Mouse (Mus musculus) lung, embryonic 16.5 days (tissue): Measurements from ENCODE around the gene Aldh16a1. TPM values are rescaled to one million over a fixed set of nuclear protein-coding genes. Genes with fewer than 3 reads are reported as not detected.

Source experiments
- ATAC-seq: fragments of 200-750 bp; cut with Nextera tagmentation; 2 replicates; pipeline ENCODE4 v1.8.0; 2017; ENCODE audit warnings: low read depth, mild to moderate bottlenecking, moderate library complexity
- H3K27ac ChIP-seq: fragments of 300-500 bp; sonication (generic); 2 replicates; pipeline ENCODE4 v1.5.1; 2014; ENCODE audit warnings: mild to moderate bottlenecking, control low read depth, low read length
- H3K27me3 ChIP-seq: fragments of 300-500 bp; sonication (generic); 2 replicates; pipeline ENCODE4 v1.6.1; 2014; ENCODE audit warnings: low read depth, low read length, mixed read lengths; ENCODE audit not compliant: control insufficient read depth, insufficient read depth
- H3K36me3 ChIP-seq: fragments of 300-500 bp; sonication (generic); 2 replicates; pipeline ENCODE4 v1.6.1; 2014; ENCODE audit warnings: low read length; ENCODE audit not compliant: control insufficient read depth, insufficient read depth
- H3K4me1 ChIP-seq: fragments of 300-500 bp; sonication (generic); replicated peaks from 2 replicates; pipeline ENCODE4 v1.6.1; 2014; ENCODE audit warnings: low read length, mixed read lengths; ENCODE audit not compliant: control insufficient read depth, insufficient read depth
- H3K4me2 ChIP-seq: fragments of 300-500 bp; sonication (generic); 2 replicates; pipeline ENCODE4 v1.6.1; 2014; ENCODE audit warnings: low read depth, low read length, control low read depth
- H3K4me3 ChIP-seq: fragments of 300-500 bp; sonication (generic); 2 replicates; pipeline ENCODE4 v1.5.1; 2014; ENCODE audit warnings: mild to moderate bottlenecking, low read length, control low read depth
- H3K9ac ChIP-seq: fragments of 300-500 bp; sonication (generic); 2 replicates; pipeline ENCODE4 v1.6.1; 2014; ENCODE audit warnings: low read length, control low read depth
- H3K9me3 ChIP-seq: fragments of 300-500 bp; sonication (generic); 2 replicates; pipeline ENCODE4 v1.6.1; 2016; ENCODE audit warnings: low read length; ENCODE audit not compliant: control insufficient read depth
- WGBS: fragments of 180-500 bp; shearing (Covaris S2); extraction: QIAGEN DNeasy Blood & Tissue Kit; methylation state at CpG from one replicate; pipeline ENCODE4 v1.1.7; 2014; 5-methylcytosine and 5-hydroxymethylcytosine counted together
- polyA plus RNA-seq: library from polyadenylated mRNA; unstranded; fragments of >200 nt; fragmentation: Nextera tagmentation; extraction: Ambion mirVana; gene quantifications from 2 replicates; pipeline ENCODE4 v1.2.1, GENCODE M21; 2015

Gene Aldh16a1
- polyA plus RNA-seq, 1 experiment from 2014 or later = 57.4 TPM

DNA sequence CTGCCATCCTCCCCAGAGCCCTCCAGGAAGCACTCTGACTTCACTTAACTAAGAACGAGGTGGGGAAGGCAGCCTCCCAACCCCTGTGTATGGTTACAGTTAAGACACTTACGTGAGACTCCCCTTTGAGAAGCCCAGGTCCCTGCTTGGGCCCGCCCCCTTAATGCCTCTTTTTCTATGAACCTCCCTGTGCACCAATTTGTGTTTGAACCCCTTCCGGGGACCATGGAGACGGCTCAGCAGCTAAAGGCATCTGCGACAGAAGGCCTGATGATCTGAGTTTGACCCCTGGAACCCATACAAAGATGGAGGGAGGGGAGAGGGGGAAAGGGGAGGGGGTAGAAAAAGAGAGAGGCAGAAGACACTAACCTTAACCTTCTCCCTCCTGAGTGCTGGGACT lies 47.9 kb downstream of the Aldh16a1 start:
- H3K4me2 ChIP-seq = no peak overlapping the region
- no peak for ATAC-seq
- WGBS = 53% methylated on average over 6 of the region's 6 CpGs
- H3K27ac ChIP-seq = no peak overlapping the region
- no peak overlapping the region for H3K9ac ChIP-seq
- H3K4me1 ChIP-seq = peaks cover 22% of the 10 kb centered on the region
- no peaks in the 10 kb centered on the region for H3K27me3 ChIP-seq
- H3K36me3 ChIP-seq = no peaks in the 10 kb centered on the region
- H3K9me3 ChIP-seq = no peaks in the 10 kb centered on the region
- H3K4me3 ChIP-seq = no peak overlapping the region

DNA sequence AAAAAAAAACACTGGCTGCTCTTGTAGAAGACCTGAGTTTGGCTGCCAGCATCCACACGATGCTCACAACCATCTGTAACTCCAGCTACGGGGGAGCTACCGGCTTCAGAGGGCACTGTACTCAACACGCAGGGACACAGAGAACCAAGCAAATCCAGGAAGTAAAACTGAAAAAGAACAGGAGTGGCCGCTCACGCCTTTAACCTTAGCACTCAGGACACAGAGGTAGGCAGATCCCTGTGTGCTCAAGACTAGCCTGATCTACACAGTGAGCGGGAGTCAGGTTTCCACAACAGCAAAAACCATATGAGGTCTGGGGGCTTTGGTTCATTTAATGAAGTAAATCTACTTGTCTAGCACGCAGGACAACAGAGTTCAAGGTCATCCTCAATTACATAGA lies 48.9 kb downstream of the Aldh16a1 start:
- 77% methylated on average over 8 of the region's 8 CpGs for WGBS
- Histone ChIP-seq H3K27ac (no peak overlapping the region), H3K4me1 (peaks cover 22% of the 10 kb centered on the region), H3K36me3 (no peaks in the 10 kb centered on the region), H3K27me3 (no peaks in the 10 kb centered on the region), H3K4me2 (no peak overlapping the region), H3K9ac (no peak overlapping the region), H3K4me3 (no peak overlapping the region), H3K9me3 (no peaks in the 10 kb centered on the region)
- no peak for ATAC-seq

GRCm38 (mm10) chr7:45104941-45105340 lies 49.4 kb downstream of the Aldh16a1 start:
- Histone ChIP-seq H3K9me3 (no peaks in the 10 kb centered on the region), H3K4me1 (peaks cover 22% of the 10 kb centered on the region), H3K27me3 (no peaks in the 10 kb centered on the region), H3K36me3 (no peaks in the 10 kb centered on the region), H3K4me2 (no peak overlapping the region), H3K27ac (no peak overlapping the region), H3K9ac (no peak overlapping the region), H3K4me3 (no peak overlapping the region)
- WGBS = 64% methylated on average over 5 of the region's 5 CpGs
- no peak for ATAC-seq

DNA sequence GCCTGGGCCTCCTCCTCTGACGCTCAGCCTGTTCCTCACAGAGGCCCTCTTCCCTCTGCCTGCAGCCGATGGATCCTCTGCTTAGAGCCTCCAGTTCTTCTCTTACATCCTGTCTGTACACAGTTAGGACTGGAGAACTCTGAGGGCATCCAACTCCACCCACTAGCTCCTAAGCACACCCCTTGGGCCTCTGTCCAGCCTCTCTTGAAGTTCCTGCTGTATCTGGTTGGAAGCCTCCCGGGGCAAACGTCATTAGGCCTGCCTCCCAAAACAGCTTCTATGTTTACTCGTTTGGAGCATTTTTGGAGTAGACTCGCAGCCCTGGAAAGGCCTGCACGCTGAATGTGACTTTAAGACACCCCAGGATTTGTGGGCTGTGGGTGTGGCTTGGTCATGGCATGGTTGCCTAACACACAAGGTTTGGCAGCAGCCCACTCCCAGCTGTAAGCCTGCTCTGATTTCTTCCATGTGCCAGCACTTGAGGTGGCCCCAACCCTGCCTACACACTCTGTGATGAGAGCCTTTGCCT lies 50.7 kb downstream of the Aldh16a1 start, which contains the start of gene Fcgrt:
Fcgrt (minus strand) TSS at position 200 of the 529 bp plus-strand sequence.
- H3K36me3 ChIP-seq = peaks cover 3% of the 10 kb centered on the region; the same call in 1 of the 2 replicates
- H3K27ac ChIP-seq = peak within 1 kb of the TSS; percentile 91
- 14% methylated on average over 7 of the region's 7 CpGs for WGBS
- H3K4me3 ChIP-seq = peak within 1 kb of the TSS; percentile 56
- no peaks in the 10 kb centered on the region for H3K27me3 ChIP-seq
- H3K9me3 ChIP-seq = no peaks in the 10 kb centered on the region
- H3K4me2 ChIP-seq = peak within 1 kb of the TSS; percentile 69
- H3K4me1 ChIP-seq = peaks cover 22% of the 10 kb centered on the region
- H3K9ac ChIP-seq = peak within 1 kb of the TSS; percentile 74
- ATAC-seq = peak; percentile 98

DNA sequence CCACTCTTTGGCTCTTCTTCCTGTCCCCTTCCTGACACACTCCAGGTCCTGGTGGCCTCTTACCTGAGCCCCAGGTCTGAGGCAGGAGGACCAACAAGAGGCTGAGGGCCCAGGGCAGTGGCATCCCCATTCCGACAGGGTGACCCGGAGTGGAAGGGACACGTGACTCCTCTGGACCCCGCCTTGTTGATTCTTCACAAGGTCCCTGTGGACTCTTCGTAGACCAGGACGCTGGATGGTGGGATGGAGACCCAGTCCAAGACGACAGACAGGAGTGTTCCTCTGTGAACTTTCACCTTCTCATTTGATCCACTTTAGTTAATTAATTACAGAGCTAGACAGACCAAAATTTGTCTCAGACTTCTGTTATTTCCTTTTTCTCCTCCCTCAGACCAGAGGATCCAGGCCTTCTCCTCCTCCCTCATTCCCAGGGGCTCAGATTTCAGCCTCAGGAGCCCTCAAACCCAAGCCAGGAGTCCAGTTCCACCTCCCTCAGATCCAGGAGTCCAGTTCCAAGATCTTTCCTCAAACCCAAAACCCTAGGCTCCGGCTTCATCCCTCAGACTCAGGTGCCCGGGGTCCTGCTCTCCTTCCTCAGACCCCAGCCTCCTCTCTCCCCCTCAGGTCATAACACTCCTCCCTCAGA lies 51.3 kb downstream of the Aldh16a1 start:
- Histone ChIP-seq H3K4me1 (peaks cover 22% of the 10 kb centered on the region), H3K9ac (peak overlapping the region; percentile 74), H3K9me3 (no peaks in the 10 kb centered on the region), H3K4me2 (peak overlapping the region; percentile 69), H3K4me3 (peak overlapping the region; percentile 56), H3K27ac (peak overlapping the region; percentile 91), H3K36me3 (peaks cover 4% of the 10 kb centered on the region; the same call in 1 of the 2 replicates), H3K27me3 (no peaks in the 10 kb centered on the region)
- peak; percentile 10; the same call in 1 of the 2 replicates for ATAC-seq
- 36% methylated on average over 9 of the region's 9 CpGs for WGBS

GRCm38 (mm10) chr7:45102441-45102840 lies 51.9 kb downstream of the Aldh16a1 start:
- H3K36me3 ChIP-seq = peaks cover 4% of the 10 kb centered on the region; the same call in 1 of the 2 replicates
- H3K4me2 ChIP-seq = peak overlapping the region; percentile 69
- ATAC-seq = no peak
- peak overlapping the region; percentile 74 for H3K9ac ChIP-seq
- peak overlapping the region; percentile 56 for H3K4me3 ChIP-seq
- H3K9me3 ChIP-seq = no peaks in the 10 kb centered on the region
- H3K27me3 ChIP-seq = no peaks in the 10 kb centered on the region
- H3K27ac ChIP-seq = no peak overlapping the region; the same call in 1 of the 2 replicates
- H3K4me1 ChIP-seq = peaks cover 22% of the 10 kb centered on the region
- WGBS = 69% methylated on average over 11 of the region's 11 CpGs

DNA sequence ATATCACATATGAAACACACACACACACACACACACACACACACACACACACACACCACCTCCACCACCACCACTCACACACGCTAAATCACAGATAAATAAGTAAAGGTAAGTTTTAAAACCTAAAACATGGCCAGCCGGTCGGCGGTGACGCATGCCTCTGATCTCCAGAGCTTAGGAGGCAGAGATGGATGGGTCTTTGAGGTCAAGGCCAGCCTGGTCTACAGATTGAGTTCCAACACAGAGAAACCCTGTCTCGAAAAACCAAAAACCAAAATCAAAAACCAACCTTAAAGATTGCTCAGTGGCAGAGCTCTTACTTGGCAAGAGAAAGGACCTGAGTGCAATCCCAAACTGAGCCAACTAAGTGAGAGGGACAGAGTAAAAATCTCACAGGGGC lies 54.3 kb downstream of the Aldh16a1 start:
- no peak overlapping the region for H3K27ac ChIP-seq
- H3K4me3 ChIP-seq = no peak overlapping the region
- ATAC-seq = no peak
- H3K9me3 ChIP-seq = no peaks in the 10 kb centered on the region
- H3K9ac ChIP-seq = no peak overlapping the region
- H3K27me3 ChIP-seq = no peaks in the 10 kb centered on the region
- H3K4me1 ChIP-seq = peaks cover 22% of the 10 kb centered on the region
- H3K36me3 ChIP-seq = peaks cover 6% of the 10 kb centered on the region; the same call in 1 of the 2 replicates
- 75% methylated on average over 6 of the region's 6 CpGs for whole genome bisulfite sequencing
- H3K4me2 ChIP-seq = no peak overlapping the region

DNA sequence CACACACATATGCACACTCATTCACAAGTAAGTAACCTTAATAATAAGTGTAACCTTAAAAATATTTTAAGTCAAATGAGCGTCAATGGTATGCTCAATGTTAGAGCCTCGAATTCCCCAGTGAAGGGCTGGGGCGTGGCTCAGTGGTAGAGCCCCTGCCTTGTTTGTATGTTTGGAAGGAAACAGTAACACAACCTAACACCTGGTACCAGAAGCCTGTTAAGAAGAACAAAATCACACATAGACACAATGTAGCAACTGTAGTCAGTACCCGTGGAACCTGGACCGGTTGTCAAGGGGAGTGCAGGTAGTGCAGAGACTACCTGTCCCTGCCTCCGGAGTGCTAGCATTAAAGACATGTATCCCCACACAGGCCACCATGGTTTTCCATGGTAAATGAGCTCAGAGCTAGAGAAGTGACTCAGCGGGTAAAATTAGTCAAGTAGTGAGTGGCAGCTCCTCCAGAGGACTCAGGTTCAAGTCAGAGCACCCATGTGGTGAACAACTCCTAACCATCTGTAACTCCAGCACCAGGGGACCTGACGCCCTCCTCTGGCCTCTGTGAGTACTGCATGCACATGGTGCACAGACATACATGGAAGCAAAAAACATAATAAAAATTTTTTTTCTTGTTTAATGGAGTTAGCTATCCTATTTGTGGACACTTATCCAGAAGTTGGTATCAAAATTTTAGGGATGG lies 55.7 kb downstream of the Aldh16a1 start:
- 87% methylated on average over 8 of the region's 8 CpGs for WGBS
- no peak for ATAC-seq
- no peak overlapping the region for H3K9ac ChIP-seq
- H3K9me3 ChIP-seq = no peaks in the 10 kb centered on the region
- H3K4me1 ChIP-seq = peaks cover 14% of the 10 kb centered on the region
- no peak overlapping the region for H3K27ac ChIP-seq
- peaks cover 6% of the 10 kb centered on the region; the same call in 1 of the 2 replicates for H3K36me3 ChIP-seq
- H3K4me2 ChIP-seq = no peak overlapping the region
- no peaks in the 10 kb centered on the region for H3K27me3 ChIP-seq
- H3K4me3 ChIP-seq = no peak overlapping the region

GRCm38 (mm10) chr7:45097479-45097878 lies 56.9 kb downstream of the Aldh16a1 start:
- no peak overlapping the region for H3K4me2 ChIP-seq
- ATAC-seq = no peak
- no peaks in the 10 kb centered on the region for H3K9me3 ChIP-seq
- H3K4me3 ChIP-seq = no peak overlapping the region
- 47% methylated on average over 6 of the region's 6 CpGs for WGBS
- peaks cover 11% of the 10 kb centered on the region for H3K4me1 ChIP-seq
- H3K36me3 ChIP-seq = peaks cover 6% of the 10 kb centered on the region; the same call in 1 of the 2 replicates
- H3K27ac ChIP-seq = 0 out of 2 replicates have a peak overlapping the region, but pooled peaks have one; percentile 4
- H3K27me3 ChIP-seq = no peaks in the 10 kb centered on the region
- no peak overlapping the region for H3K9ac ChIP-seq
